Mouse (Mus musculus) G1E (cell line): ENCODE results near the gene Crim1.

ENCODE experiments used
- CTCF ChIP-seq: IDR thresholded peaks from 2 replicates; pipeline ENCODE4 v1.5.1; 2012; ENCODE audit warnings: low read depth, low read length, inconsistent platforms, mixed read lengths
- GATA1 ChIP-seq: IDR thresholded peaks from 2 replicates; pipeline ENCODE4 v1.6.1; 2012; ENCODE audit warnings: borderline replicate concordance, low read length, inconsistent platforms, mixed read lengths
- POLR2AphosphoS5 ChIP-seq: IDR thresholded peaks from 2 replicates; pipeline ENCODE4 v1.6.1; 2012; ENCODE audit warnings: low read depth, low read length, inconsistent platforms; ENCODE audit not compliant: insufficient replicate concordance
- TAL1 ChIP-seq: conservative IDR thresholded peaks from 2 replicates; pipeline ENCODE4 v1.6.1; 2012; ENCODE audit warnings: low read depth, low read length, inconsistent platforms, mixed read lengths

- TF ChIP-seq CTCF = no peak
- no peak for TF ChIP-seq GATA1
- no peak for TF ChIP-seq TAL1
- TF ChIP-seq POLR2AphosphoS5 = no peak
These were observed 188.2 kb downstream of the Crim1 start for GRCm38 (mm10) chr17:78388101-78388847.
